Mouse (Mus musculus) v-Abl transformed pro-B cells (cell line): ENCODE data around the gene Olfr1458.

Experiments used
- in situ Hi-C, 2 experiments: fragments of 400-800 bp; cut with MboI; formaldehyde crosslinking; loops; one replicate each; pipeline ENCODE4 v1.15.1; 2025; ENCODE audit not compliant: unreplicated experiment in 2 of 2

The Olfr1458 gene

GRCm38 (mm10) chr19:13106675-13107074 lies at the start of gene Olfr1458:
TSS of gene Olfr1458 (minus strand) at chr19:13106775.
- in situ Hi-C loops = no loop called here

GRCm38 (mm10) chr19:13149449-13149848 lies 42.9 kb upstream of the Olfr1458 start, which contains the start of gene Olfr1459:
TSS of gene Olfr1459 (minus strand) at chr19:13149549.
- in situ Hi-C loops = no loop called here

- in situ Hi-C loops = no loop called here
Measured at GRCm38 (mm10) chr19:13097791-13098190, 8.8 kb downstream of the Olfr1458 start, which contains the start of gene Olfr1457. TSS of gene Olfr1457 (minus strand) at chr19:13097891.

GRCm38 (mm10) chr19:13093908-13094307 lies 12.7 kb downstream of the Olfr1458 start:
- in situ Hi-C loops = no loop called here

GRCm38 (mm10) chr19:13060310-13060709 lies 46.3 kb downstream of the Olfr1458 start, which contains the start of gene Olfr1454:
TSS of gene Olfr1454 (plus strand) at chr19:13060610.
- in situ Hi-C loops = no loop called here
